Mouse (Mus musculus): Measurements from ENCODE around the gene Klf15. TPM values are rescaled to one million over a fixed set of nuclear protein-coding genes. Genes with fewer than 3 reads are reported as not detected.
A peak's percentile ranks its signal among the peaks of the same experiment; 100 is the strongest.

Gene Klf15
- polyA plus RNA-seq, 1 experiment from 2014 or later: 45.6 TPM

GRCm38 (mm10) chr6:90431487-90431886 lies 30.9 kb upstream of the Klf15 start:
- no peaks in the 10 kb centered on the region for H3K36me3 ChIP-seq (replicated peaks; ENCODE audit: insufficient read depth, low read length)
- no peak overlapping the region for H3K27ac ChIP-seq (ENCODE audit: low read depth)
- WGBS (ENCODE audit: insufficient replicate concordance): 64% methylated on average over 2 of the region's 2 CpGs
- TF ChIP-seq CTCF (IDR thresholded peaks at IDR 0.05; ENCODE audit: low read depth) (no peak), EP300 (IDR thresholded peaks at IDR 0.05; ENCODE audit: low read depth) (no peak)
- H3K9ac ChIP-seq (replicated peaks): no peak overlapping the region
- H3K27me3 ChIP-seq (ENCODE audit: insufficient read depth, low read length): no peaks in the 10 kb centered on the region
- no peak overlapping the region for H3K4me3 ChIP-seq (ENCODE audit: low read depth, low read length)
- no peaks in the 10 kb centered on the region for H3K9me3 ChIP-seq (ENCODE audit: low read length)
- DNase-seq (no peak), ATAC-seq (no peak)
- peaks cover 9% of the 10 kb centered on the region; the same call in 1 of the 2 replicates for H3K4me1 ChIP-seq (ENCODE audit: insufficient read depth)
- H3K4me2 ChIP-seq (ENCODE audit: low read depth, low read length): no peak overlapping the region

GRCm38 (mm10) chr6:90434687-90435086 lies 27.7 kb upstream of the Klf15 start:
- Histone ChIP-seq H3K9ac (replicated peaks) (no peak overlapping the region), H3K4me2 (ENCODE audit: low read depth, low read length) (no peak overlapping the region), H3K4me1 (ENCODE audit: insufficient read depth) (no peaks in the 10 kb centered on the region), H3K36me3 (replicated peaks; ENCODE audit: insufficient read depth, low read length) (no peaks in the 10 kb centered on the region), H3K9me3 (ENCODE audit: low read length) (no peaks in the 10 kb centered on the region), H3K4me3 (ENCODE audit: low read depth, low read length) (no peak overlapping the region), H3K27ac (ENCODE audit: low read depth) (no peak overlapping the region), H3K27me3 (ENCODE audit: insufficient read depth, low read length) (no peaks in the 10 kb centered on the region)
- peak; percentile 11; the same call in 1 of the 2 replicates for ATAC-seq
- no peak for DNase-seq
- 61% methylated on average over 3 of the region's 3 CpGs for WGBS (ENCODE audit: insufficient replicate concordance)
- TF ChIP-seq CTCF (IDR thresholded peaks at IDR 0.05; ENCODE audit: low read depth): no peak
- no peak for TF ChIP-seq EP300 (IDR thresholded peaks at IDR 0.05; ENCODE audit: low read depth)

GRCm38 (mm10) chr6:90435195-90435618 lies 27.2 kb upstream of the Klf15 start:
- Histone ChIP-seq H3K36me3 (replicated peaks; ENCODE audit: insufficient read depth, low read length) (no peaks in the 10 kb centered on the region), H3K27ac (ENCODE audit: low read depth) (peak overlapping the region; percentile 93), H3K9me3 (ENCODE audit: low read length) (no peaks in the 10 kb centered on the region), H3K27me3 (ENCODE audit: insufficient read depth, low read length) (no peaks in the 10 kb centered on the region), H3K4me1 (ENCODE audit: insufficient read depth) (no peaks in the 10 kb centered on the region), H3K4me2 (ENCODE audit: low read depth, low read length) (no peak overlapping the region), H3K4me3 (ENCODE audit: low read depth, low read length) (no peak overlapping the region), H3K9ac (replicated peaks) (no peak overlapping the region)
- peak; percentile 78 for TF ChIP-seq CTCF (IDR thresholded peaks at IDR 0.05; ENCODE audit: low read depth)
- TF ChIP-seq EP300 (IDR thresholded peaks at IDR 0.05; ENCODE audit: low read depth): peak; percentile 89
- WGBS (ENCODE audit: insufficient replicate concordance): 13% methylated on average over 11 of the region's 11 CpGs
- ATAC-seq (peak; percentile 95), DNase-seq (peak; percentile 88)

GRCm38 (mm10) chr6:90436192-90436907 lies 26.0 kb upstream of the Klf15 start:
- 67% methylated on average over 10 of the region's 10 CpGs for WGBS (ENCODE audit: insufficient replicate concordance)
- Histone ChIP-seq H3K4me3 (ENCODE audit: low read depth, low read length) (no peak overlapping the region), H3K4me2 (ENCODE audit: low read depth, low read length) (no peak overlapping the region), H3K36me3 (replicated peaks; ENCODE audit: insufficient read depth, low read length) (no peaks in the 10 kb centered on the region), H3K9me3 (ENCODE audit: low read length) (no peaks in the 10 kb centered on the region), H3K27ac (ENCODE audit: low read depth) (peak overlapping the region; percentile 93), H3K9ac (replicated peaks) (no peak overlapping the region), H3K4me1 (ENCODE audit: insufficient read depth) (no peaks in the 10 kb centered on the region), H3K27me3 (ENCODE audit: insufficient read depth, low read length) (no peaks in the 10 kb centered on the region)
- no peak for ATAC-seq
- no peak for DNase-seq
- no peak for TF ChIP-seq CTCF (IDR thresholded peaks at IDR 0.05; ENCODE audit: low read depth)
- no peak for TF ChIP-seq EP300 (IDR thresholded peaks at IDR 0.05; ENCODE audit: low read depth)

- H3K4me1 ChIP-seq (ENCODE audit: insufficient read depth): no peaks in the 10 kb centered on the region
- H3K9me3 ChIP-seq (ENCODE audit: low read length): no peaks in the 10 kb centered on the region
- no peak for DNase-seq
- 74% methylated on average over 3 of the region's 3 CpGs for WGBS (ENCODE audit: insufficient replicate concordance)
- no peak overlapping the region for H3K27ac ChIP-seq (ENCODE audit: low read depth)
- no peak for TF ChIP-seq EP300 (IDR thresholded peaks at IDR 0.05; ENCODE audit: low read depth)
- no peak for TF ChIP-seq CTCF (IDR thresholded peaks at IDR 0.05; ENCODE audit: low read depth)
- no peaks in the 10 kb centered on the region for H3K36me3 ChIP-seq (replicated peaks; ENCODE audit: insufficient read depth, low read length)
- H3K4me3 ChIP-seq (ENCODE audit: low read depth, low read length): no peak overlapping the region
- ATAC-seq: no peak
- H3K4me2 ChIP-seq (ENCODE audit: low read depth, low read length): no peak overlapping the region
- H3K9ac ChIP-seq (replicated peaks): no peak overlapping the region
- no peaks in the 10 kb centered on the region for H3K27me3 ChIP-seq (ENCODE audit: insufficient read depth, low read length)
These were observed 25.3 kb upstream of the Klf15 start for GRCm38 (mm10) chr6:90437041-90437440.

GRCm38 (mm10) chr6:90446883-90447282 lies 15.5 kb upstream of the Klf15 start:
- WGBS (ENCODE audit: insufficient replicate concordance): 59% methylated on average over 4 of the region's 4 CpGs
- H3K36me3 ChIP-seq (replicated peaks; ENCODE audit: insufficient read depth, low read length): no peaks in the 10 kb centered on the region
- H3K9me3 ChIP-seq (ENCODE audit: low read length): no peaks in the 10 kb centered on the region
- H3K27me3 ChIP-seq (ENCODE audit: insufficient read depth, low read length): no peaks in the 10 kb centered on the region
- no peak overlapping the region for H3K4me3 ChIP-seq (ENCODE audit: low read depth, low read length)
- ATAC-seq (no peak), DNase-seq (no peak)
- H3K27ac ChIP-seq (ENCODE audit: low read depth): no peak overlapping the region
- no peak for TF ChIP-seq EP300 (IDR thresholded peaks at IDR 0.05; ENCODE audit: low read depth)
- TF ChIP-seq CTCF (IDR thresholded peaks at IDR 0.05; ENCODE audit: low read depth): no peak
- peaks cover 2% of the 10 kb centered on the region; the same call in 1 of the 2 replicates for H3K4me1 ChIP-seq (ENCODE audit: insufficient read depth)
- no peak overlapping the region; the same call in 1 of the 2 replicates for H3K9ac ChIP-seq (replicated peaks)
- no peak overlapping the region for H3K4me2 ChIP-seq (ENCODE audit: low read depth, low read length)

Data from liver, postnatal 0 days (tissue).